Mouse (Mus musculus) myocyte (in vitro differentiated cells): ENCODE results near the gene Kif1bp. TPM values are rescaled to one million over a fixed set of nuclear protein-coding genes. Genes with fewer than 3 reads are reported as not detected.

Source experiments
- H3K27me3 ChIP-seq: one replicate; pipeline ENCODE4 v1.6.1; 2011; ENCODE audit not compliant: control insufficient read depth, insufficient read depth, insufficient read length
- H3K36me3 ChIP-seq: one replicate; pipeline ENCODE4 v1.6.1; 2011; ENCODE audit not compliant: control insufficient read depth, insufficient read depth
- H3K4me2 ChIP-seq: one replicate; pipeline ENCODE4 v1.6.1; 2011; ENCODE audit warnings: low read depth, control low read depth
- H3K4me3 ChIP-seq: one replicate; pipeline ENCODE4 v1.5.1; 2011; ENCODE audit warnings: mild to moderate bottlenecking, control low read depth, moderate library complexity
- H3K79me2 ChIP-seq: one replicate; pipeline ENCODE4 v1.6.1; 2011; ENCODE audit not compliant: control insufficient read depth, insufficient read depth
- H3ac ChIP-seq: one replicate; pipeline ENCODE4 v1.6.1; 2011; ENCODE audit not compliant: control insufficient read depth, insufficient read length
- CEBPB ChIP-seq: IDR thresholded peaks from 2 replicates; pipeline ENCODE4 v1.6.1; 2011; ENCODE audit warnings: mild to moderate bottlenecking, moderate library complexity; ENCODE audit not compliant: poor library complexity, insufficient read depth, severe bottlenecking
- E2F4 ChIP-seq: IDR thresholded peaks from one replicate; pipeline ENCODE4 v1.6.1; 2011; ENCODE audit warnings: mild to moderate bottlenecking, control low read depth, moderate library complexity; ENCODE audit not compliant: insufficient read depth
- MAX ChIP-seq: IDR thresholded peaks from one replicate; pipeline ENCODE4 v1.6.1; 2011; ENCODE audit warnings: low read depth, mild to moderate bottlenecking, control low read depth
- MYOD1 ChIP-seq, 3 experiments: IDR thresholded peaks; one replicate each; pipeline ENCODE4 v1.6.1; 2011; ENCODE audit warnings: control low read depth in 2 of 3, low read depth in 2 of 3, mild to moderate bottlenecking in 2 of 3, moderate library complexity in 1 of 3; ENCODE audit not compliant: insufficient read length in 2 of 3, control insufficient read depth in 1 of 3
- MYOG ChIP-seq, 3 experiments: IDR thresholded peaks; one replicate each; pipeline ENCODE4 v1.6.1; 2011; ENCODE audit warnings: control low read depth in 2 of 3, low read depth in 2 of 3, mild to moderate bottlenecking in 2 of 3; ENCODE audit not compliant: insufficient read length in 2 of 3, control insufficient read depth in 1 of 3, insufficient read depth in 1 of 3
- POLR2A ChIP-seq: IDR thresholded peaks from one replicate; pipeline ENCODE4 v1.6.1; 2011; ENCODE audit warnings: low read depth, mild to moderate bottlenecking, control low read depth, moderate library complexity; ENCODE audit not compliant: insufficient read length
- POLR2AphosphoS2 ChIP-seq: IDR thresholded peaks from one replicate; pipeline ENCODE4 v1.6.1; 2011; ENCODE audit warnings: low read depth, control low read depth; ENCODE audit not compliant: insufficient read length
- REST ChIP-seq: IDR thresholded peaks from one replicate; pipeline ENCODE4 v1.6.1; 2011; ENCODE audit warnings: mild to moderate bottlenecking, control low read depth, moderate library complexity; ENCODE audit not compliant: insufficient read depth, insufficient read length
- SRF ChIP-seq: IDR thresholded peaks from one replicate; pipeline ENCODE4 v1.6.1; 2011; ENCODE audit warnings: low read depth; ENCODE audit not compliant: control insufficient read depth, insufficient read length
- TCF12 ChIP-seq: IDR thresholded peaks from one replicate; pipeline ENCODE4 v1.6.1; 2011; ENCODE audit warnings: mild to moderate bottlenecking, control low read depth; ENCODE audit not compliant: poor library complexity, insufficient read depth, severe bottlenecking
- TCF3 ChIP-seq: IDR thresholded peaks from one replicate; pipeline ENCODE4 v1.6.1; 2011; ENCODE audit warnings: low read depth, control low read depth; ENCODE audit not compliant: insufficient read length
- USF1 ChIP-seq: IDR thresholded peaks from one replicate; pipeline ENCODE4 v1.6.1; 2011; ENCODE audit warnings: low read depth, mild to moderate bottlenecking, control low read depth, moderate library complexity
- polyA plus RNA-seq: library from polyadenylated mRNA; unstranded; fragments of >200 nt; fragmentation: generic; extraction: Trizol; gene quantifications from one replicate; pipeline ENCODE4 v1.2.1, GENCODE M21; 2012; ENCODE audit warnings: missing spikeins

Gene Kif1bp
- polyA plus RNA-seq, 1 experiment = 31.2 TPM

DNA sequence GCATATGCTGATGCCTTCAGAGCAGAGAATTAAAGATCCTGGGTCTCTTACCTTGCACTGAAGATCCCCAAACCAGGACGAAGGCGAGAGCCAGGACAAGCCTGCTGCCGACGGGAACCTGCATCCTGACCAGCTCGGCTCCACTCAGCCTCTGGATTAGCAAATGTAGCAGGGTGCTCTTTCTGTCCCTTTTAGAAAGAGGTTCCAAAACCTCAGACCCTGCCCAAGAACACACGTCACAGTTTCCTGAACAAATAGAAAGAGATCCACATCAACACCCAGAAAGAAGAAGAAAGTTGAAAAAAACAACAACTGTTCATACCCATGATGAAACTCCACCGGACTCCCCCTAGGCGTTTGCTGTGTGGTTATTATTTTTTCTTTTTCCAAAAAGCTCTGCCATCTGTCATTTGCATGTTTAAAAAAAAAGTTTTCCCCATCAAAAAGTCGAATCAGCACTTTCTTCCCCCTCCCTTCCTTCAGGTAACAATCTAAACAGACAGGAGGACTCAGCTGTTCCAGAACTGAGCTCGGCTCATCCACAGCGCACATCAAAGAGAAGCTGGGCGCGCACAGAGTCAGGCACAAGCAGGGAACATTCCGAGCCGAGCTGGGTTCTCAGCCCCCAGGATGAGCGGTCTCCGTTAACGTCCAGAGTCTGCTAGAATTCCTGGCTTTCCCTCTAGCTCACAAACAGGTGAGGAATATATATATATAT is 70.5 kb downstream of the Kif1bp start:
- Histone ChIP-seq H3K27me3 (peaks cover 5% of the 10 kb centered on the region), H3K36me3 (no peaks in the 10 kb centered on the region), H3ac (no peak overlapping the region), H3K4me2 (peak overlapping the region; percentile 75), H3K4me3 (peak overlapping the region; percentile 14), H3K79me2 (no peaks in the 10 kb centered on the region)
- TF ChIP-seq TCF12 = no peak
- TF ChIP-seq POLR2AphosphoS2 = no peak
- TF ChIP-seq USF1 = no peak
- TF ChIP-seq MAX = no peak
- TF ChIP-seq POLR2A = no peak
- no peak for TF ChIP-seq SRF
- no peak for TF ChIP-seq TCF3
- TF ChIP-seq REST = no peak
- no peak for TF ChIP-seq E2F4
- no peak for TF ChIP-seq MYOG (IDR thresholded peaks at IDR 0.05; ENCODE audit: control insufficient read depth in 1 of 3, insufficient read depth in 1 of 3, insufficient read length in 2 of 3, low read depth in 2 of 3)
- no peak for TF ChIP-seq MYOD1 (IDR thresholded peaks at IDR 0.05; ENCODE audit: control insufficient read depth in 1 of 3, insufficient read length in 2 of 3, low read depth in 2 of 3)
- no peak for TF ChIP-seq CEBPB

DNA sequence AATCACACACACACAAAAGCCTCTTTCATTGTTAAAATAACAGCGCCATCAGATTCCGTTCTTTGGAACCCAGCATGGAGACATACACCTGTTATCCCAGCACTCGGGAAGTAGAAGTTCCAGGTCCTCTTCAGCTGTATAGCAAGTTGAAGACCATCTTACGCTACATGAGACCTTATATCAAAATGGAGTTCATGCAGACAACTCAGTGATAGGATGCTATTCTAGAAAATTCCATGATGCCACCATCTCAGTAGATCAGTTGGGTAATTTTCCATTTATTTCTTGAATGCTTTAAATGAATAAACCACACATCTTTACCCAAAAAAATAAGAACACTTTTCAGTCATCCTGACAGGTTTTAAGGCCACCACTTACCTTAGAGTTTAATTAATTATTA is 71.2 kb downstream of the Kif1bp start:
- H3K27me3 ChIP-seq = peaks cover 5% of the 10 kb centered on the region
- no peak overlapping the region for H3K4me3 ChIP-seq
- H3K4me2 ChIP-seq = no peak overlapping the region
- no peak for TF ChIP-seq TCF12
- no peak for TF ChIP-seq CEBPB
- no peak for TF ChIP-seq USF1
- no peak for TF ChIP-seq MYOG (IDR thresholded peaks at IDR 0.05; ENCODE audit: control insufficient read depth in 1 of 3, insufficient read depth in 1 of 3, insufficient read length in 2 of 3, low read depth in 2 of 3)
- TF ChIP-seq REST = no peak
- TF ChIP-seq POLR2A = no peak
- TF ChIP-seq MAX = no peak
- no peak for TF ChIP-seq MYOD1 (IDR thresholded peaks at IDR 0.05; ENCODE audit: control insufficient read depth in 1 of 3, insufficient read length in 2 of 3, low read depth in 2 of 3)
- TF ChIP-seq TCF3 = no peak
- no peak for TF ChIP-seq POLR2AphosphoS2
- TF ChIP-seq SRF = no peak
- TF ChIP-seq E2F4 = no peak
- H3K79me2 ChIP-seq = no peaks in the 10 kb centered on the region
- H3ac ChIP-seq = no peak overlapping the region
- no peaks in the 10 kb centered on the region for H3K36me3 ChIP-seq

DNA sequence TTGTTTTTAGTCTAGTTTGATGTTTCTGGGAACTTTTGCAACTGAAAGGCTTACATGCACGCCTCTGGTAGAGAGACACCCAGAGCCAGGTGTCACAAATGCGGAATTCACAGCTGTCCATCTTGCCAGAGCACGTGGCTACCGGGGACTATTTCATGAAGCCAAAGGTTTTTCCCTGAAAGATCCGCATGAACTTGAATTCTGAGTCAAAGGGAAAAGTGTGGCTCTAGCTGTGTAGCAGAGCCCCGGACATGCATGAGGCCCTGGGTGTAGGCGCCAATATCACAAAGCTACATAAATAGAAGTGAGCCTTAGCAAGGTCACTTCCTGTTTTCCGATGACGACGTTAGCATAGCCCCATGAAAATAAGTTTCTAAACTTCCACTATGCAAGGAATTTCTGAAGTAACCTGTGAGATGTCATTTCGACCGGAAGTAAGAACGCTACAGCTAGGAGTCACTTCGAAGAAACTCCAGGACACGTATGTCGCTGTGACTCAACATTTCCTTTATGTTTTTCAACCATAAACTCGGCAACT is 72.2 kb downstream of the Kif1bp start:
- Histone ChIP-seq H3ac (no peak overlapping the region), H3K4me3 (no peak overlapping the region), H3K4me2 (no peak overlapping the region), H3K36me3 (no peaks in the 10 kb centered on the region), H3K79me2 (no peaks in the 10 kb centered on the region), H3K27me3 (peaks cover 3% of the 10 kb centered on the region)
- TF ChIP-seq REST = no peak
- no peak for TF ChIP-seq SRF
- TF ChIP-seq POLR2AphosphoS2 = no peak
- no peak for TF ChIP-seq MYOD1 (IDR thresholded peaks at IDR 0.05; ENCODE audit: control insufficient read depth in 1 of 3, insufficient read length in 2 of 3, low read depth in 2 of 3)
- no peak for TF ChIP-seq MAX
- no peak for TF ChIP-seq MYOG (IDR thresholded peaks at IDR 0.05; ENCODE audit: control insufficient read depth in 1 of 3, insufficient read depth in 1 of 3, insufficient read length in 2 of 3, low read depth in 2 of 3)

DNA sequence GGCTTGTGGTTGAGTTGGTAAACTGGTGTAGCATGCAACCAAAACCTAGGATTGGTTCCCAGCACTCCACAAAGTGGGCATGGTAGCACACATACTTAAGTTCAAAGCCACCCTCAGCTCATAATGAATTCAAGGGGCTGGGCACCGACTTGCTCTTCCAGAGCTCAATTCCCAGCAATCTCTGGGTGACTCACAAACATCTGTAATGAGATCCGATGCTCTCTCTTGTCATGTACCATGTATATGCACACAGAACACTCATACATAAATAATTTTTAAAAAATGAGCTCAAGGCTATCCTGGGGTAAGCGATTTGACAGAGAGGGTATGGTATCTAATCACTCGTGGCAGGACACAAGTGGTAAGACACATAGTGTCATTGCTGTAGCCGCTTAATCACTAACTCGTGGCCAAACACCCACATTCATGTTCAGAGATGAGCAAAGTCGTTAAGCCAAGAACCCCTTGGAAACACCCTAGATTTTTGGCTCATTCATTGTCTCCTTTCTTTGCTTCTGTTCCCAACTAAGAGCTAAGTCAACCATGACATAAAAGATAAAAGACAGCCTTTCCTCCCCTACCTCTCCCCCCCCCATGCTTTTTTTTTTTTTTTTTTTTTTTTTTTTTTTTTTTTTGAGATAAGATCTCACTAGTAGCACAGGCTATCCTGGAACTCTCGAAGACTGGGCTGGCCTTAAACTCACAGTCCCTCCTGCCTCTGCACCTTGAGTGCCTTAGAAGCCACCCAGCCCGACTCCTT is 72.9 kb downstream of the Kif1bp start:
- no peaks in the 10 kb centered on the region for H3K79me2 ChIP-seq
- no peak overlapping the region for H3ac ChIP-seq
- no peak overlapping the region for H3K4me2 ChIP-seq
- H3K27me3 ChIP-seq = no peaks in the 10 kb centered on the region
- no peaks in the 10 kb centered on the region for H3K36me3 ChIP-seq
- no peak overlapping the region for H3K4me3 ChIP-seq
- TF ChIP-seq TCF12 (no peak), MYOG (IDR thresholded peaks at IDR 0.05; ENCODE audit: control insufficient read depth in 1 of 3, insufficient read depth in 1 of 3, insufficient read length in 2 of 3, low read depth in 2 of 3) (no peak)
